Mouse (Mus musculus) thymus, postnatal 4 days (tissue): ENCODE data around the gene Btg4.
"Not testable (repeated sequence)": the region's sequence is repeated elsewhere in the genome, so short reads cannot be mapped to it uniquely, and the experiment has no call there.

Experiments used
- DNase-seq: peaks from one replicate; pipeline ENCODE4 v3.0.0; 2021

Gene Btg4

GRCm38 (mm10) chr9:51093697-51094096, 33.0 kb downstream of the Btg4 start:
- no peak for DNase-seq

GRCm38 (mm10) chr9:51096306-51096705, 35.6 kb downstream of the Btg4 start:
- DNase-seq, result no peak

GRCm38 (mm10) chr9:51101756-51102425, 41.2 kb downstream of the Btg4 start, which contains the start of gene 4833427G06Rik:
Gene 4833427G06Rik, minus strand, starts transcription at chr9:51102078.
- DNase-seq, result peak; percentile 30

GRCm38 (mm10) chr9:51102963-51103807, 42.5 kb downstream of the Btg4 start:
- peak; percentile 39 for DNase-seq

GRCm38 (mm10) chr9:51103808-51104514, 43.3 kb downstream of the Btg4 start:
- peak; percentile 9 for DNase-seq

GRCm38 (mm10) chr9:51105751-51106150, 45.0 kb downstream of the Btg4 start:
- DNase-seq, result no peak

GRCm38 (mm10) chr9:51114767-51115166, 54.1 kb downstream of the Btg4 start:
- DNase-seq, result no peak

GRCm38 (mm10) chr9:51136985-51137384, 76.3 kb downstream of the Btg4 start:
- DNase-seq, result peak; percentile 68

- no peak for DNase-seq
These were observed 76.7 kb downstream of the Btg4 start for GRCm38 (mm10) chr9:51137432-51137831.

GRCm38 (mm10) chr9:51137836-51138235, 77.1 kb downstream of the Btg4 start:
- DNase-seq, result no peak

GRCm38 (mm10) chr9:51138301-51138700, 77.6 kb downstream of the Btg4 start:
- DNase-seq, result no peak

GRCm38 (mm10) chr9:51139401-51139800, 78.7 kb downstream of the Btg4 start:
- DNase-seq, result not testable (repeated sequence)

- DNase-seq, result no peak
These were observed 80.0 kb downstream of the Btg4 start for GRCm38 (mm10) chr9:51140711-51141110.

GRCm38 (mm10) chr9:51143437-51143836, 82.7 kb downstream of the Btg4 start:
- no peak for DNase-seq

GRCm38 (mm10) chr9:51144218-51144617, 83.5 kb downstream of the Btg4 start:
- no peak for DNase-seq

- no peak for DNase-seq
These were observed 85.8 kb downstream of the Btg4 start for GRCm38 (mm10) chr9:51146496-51146895.

GRCm38 (mm10) chr9:51147294-51147693, 86.6 kb downstream of the Btg4 start:
- DNase-seq, result no peak

- peak; percentile 70 for DNase-seq
These were observed 91.5 kb downstream of the Btg4 start for GRCm38 (mm10) chr9:51152079-51152752.

- DNase-seq, result peak; percentile 86
These were observed 101.2 kb downstream of the Btg4 start for GRCm38 (mm10) chr9:51161771-51162388.

GRCm38 (mm10) chr9:51163989-51164388, 103.3 kb downstream of the Btg4 start:
- DNase-seq, result no peak

- no peak for DNase-seq
These were observed 104.8 kb downstream of the Btg4 start, which contains the start of gene Gm32742 for GRCm38 (mm10) chr9:51165312-51166180. Gene Gm32742, minus strand, starts transcription at chr9:51165517.
